Mouse (Mus musculus) limb, embryonic 13.5 days (tissue): Measurements from ENCODE around the gene Gm19345. TPM values are rescaled to one million over a fixed set of nuclear protein-coding genes. Genes with fewer than 3 reads are reported as not detected.

Experiments used
- ATAC-seq: fragments of 200-750 bp; cut with Nextera tagmentation; 2 replicates; pipeline ENCODE4 v1.8.0; 2017; ENCODE audit warnings: low read depth, moderate number of reproducible peaks, moderate TSS enrichment; ENCODE audit not compliant: low FRiP score
- H3K27ac ChIP-seq: fragments of 300-500 bp; sonication (generic); 2 replicates; pipeline ENCODE4 v1.5.1; 2015; ENCODE audit warnings: inconsistent platforms, mild to moderate bottlenecking, moderate library complexity
- H3K27me3 ChIP-seq: fragments of 300-500 bp; sonication (generic); 2 replicates; pipeline ENCODE4 v1.6.1; 2015; ENCODE audit warnings: mild to moderate bottlenecking, inconsistent platforms
- H3K36me3 ChIP-seq: fragments of 300-500 bp; sonication (generic); 2 replicates; pipeline ENCODE4 v1.6.1; 2015; ENCODE audit warnings: inconsistent platforms, mild to moderate bottlenecking, moderate library complexity
- H3K4me1 ChIP-seq: fragments of 300-500 bp; sonication (generic); 2 replicates; pipeline ENCODE4 v1.6.1; 2015; ENCODE audit warnings: inconsistent platforms
- H3K4me2 ChIP-seq: fragments of 300-500 bp; sonication (generic); replicated peaks from 2 replicates; pipeline ENCODE4 v1.6.1; 2015; ENCODE audit warnings: inconsistent platforms, mild to moderate bottlenecking, moderate library complexity
- H3K4me3 ChIP-seq: fragments of 300-500 bp; sonication (generic); 2 replicates; pipeline ENCODE4 v1.5.1; 2015; ENCODE audit warnings: moderate library complexity, mild to moderate bottlenecking, inconsistent platforms
- H3K9ac ChIP-seq: fragments of 300-500 bp; sonication (generic); 2 replicates; pipeline ENCODE4 v1.6.1; 2015; ENCODE audit warnings: mild to moderate bottlenecking, inconsistent platforms
- H3K9me3 ChIP-seq: fragments of 300-500 bp; sonication (generic); 2 replicates; pipeline ENCODE4 v1.6.1; 2016; ENCODE audit warnings: inconsistent platforms
- WGBS: fragments of 180-500 bp; shearing (Covaris S2); methylation state at CpG from one replicate; pipeline ENCODE4 v1.1.7; 2015; 5-methylcytosine and 5-hydroxymethylcytosine counted together
- polyA plus RNA-seq: library from polyadenylated mRNA; unstranded; fragments of >200 nt; fragmentation: Nextera tagmentation; extraction: Ambion mirVana; gene quantifications from 2 replicates; pipeline ENCODE4 v1.2.1, GENCODE M21; 2015

The Gm19345 gene
- polyA plus RNA-seq, 1 experiment from 2014 or later = not detected

DNA sequence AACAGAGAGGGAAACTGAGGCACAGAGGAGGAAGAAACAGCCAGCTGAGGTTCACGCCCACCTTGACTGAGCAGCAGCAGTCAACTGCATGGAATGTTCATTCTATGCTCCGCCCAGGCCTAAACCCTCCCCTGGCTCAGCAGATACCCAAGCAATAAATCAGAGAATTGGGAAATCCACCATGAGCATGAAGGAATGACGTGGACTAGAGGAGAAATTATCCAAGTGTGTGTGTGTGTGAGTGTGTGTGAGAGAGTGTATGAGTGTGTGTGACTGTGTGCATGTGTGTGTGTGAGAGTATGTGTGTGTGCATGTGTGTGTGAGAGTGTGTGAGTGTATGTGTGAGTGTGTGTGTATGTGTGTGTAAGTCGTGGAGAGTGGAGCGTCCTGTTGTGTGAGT, 33.4 kb upstream of the Gm19345 start:
- H3K4me2 ChIP-seq = no peak overlapping the region
- peaks cover 6% of the 10 kb centered on the region; the same call in 1 of the 2 replicates for H3K9me3 ChIP-seq
- WGBS = 70% methylated on average over 5 of the region's 5 CpGs
- peaks cover 35% of the 10 kb centered on the region for H3K4me1 ChIP-seq
- H3K9ac ChIP-seq = no peak overlapping the region
- H3K27ac ChIP-seq = no peak overlapping the region
- ATAC-seq = no peak
- H3K27me3 ChIP-seq = peaks cover 58% of the 10 kb centered on the region
- H3K4me3 ChIP-seq = no peak overlapping the region
- no peaks in the 10 kb centered on the region for H3K36me3 ChIP-seq

DNA sequence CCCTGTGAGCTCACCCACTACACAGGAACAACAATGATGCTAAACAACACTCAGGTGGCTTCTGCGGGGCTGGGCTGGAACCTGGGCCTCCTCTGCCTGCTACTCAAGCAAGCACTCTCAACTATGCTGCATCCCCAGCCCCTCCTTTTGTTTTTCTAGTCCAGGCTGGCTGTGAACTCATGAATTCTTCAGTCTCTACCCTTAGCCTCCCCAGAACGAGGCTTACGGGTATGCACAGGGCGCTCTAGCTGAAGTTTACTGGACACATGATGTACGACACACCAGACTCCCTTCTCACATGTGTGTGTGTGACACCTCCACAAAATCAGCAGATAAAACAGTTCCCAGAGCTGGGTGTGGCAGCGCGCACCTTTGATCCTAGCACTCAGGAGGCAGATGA, 32.9 kb upstream of the Gm19345 start:
- WGBS = 87% methylated on average over 7 of the region's 7 CpGs
- ATAC-seq = no peak

DNA sequence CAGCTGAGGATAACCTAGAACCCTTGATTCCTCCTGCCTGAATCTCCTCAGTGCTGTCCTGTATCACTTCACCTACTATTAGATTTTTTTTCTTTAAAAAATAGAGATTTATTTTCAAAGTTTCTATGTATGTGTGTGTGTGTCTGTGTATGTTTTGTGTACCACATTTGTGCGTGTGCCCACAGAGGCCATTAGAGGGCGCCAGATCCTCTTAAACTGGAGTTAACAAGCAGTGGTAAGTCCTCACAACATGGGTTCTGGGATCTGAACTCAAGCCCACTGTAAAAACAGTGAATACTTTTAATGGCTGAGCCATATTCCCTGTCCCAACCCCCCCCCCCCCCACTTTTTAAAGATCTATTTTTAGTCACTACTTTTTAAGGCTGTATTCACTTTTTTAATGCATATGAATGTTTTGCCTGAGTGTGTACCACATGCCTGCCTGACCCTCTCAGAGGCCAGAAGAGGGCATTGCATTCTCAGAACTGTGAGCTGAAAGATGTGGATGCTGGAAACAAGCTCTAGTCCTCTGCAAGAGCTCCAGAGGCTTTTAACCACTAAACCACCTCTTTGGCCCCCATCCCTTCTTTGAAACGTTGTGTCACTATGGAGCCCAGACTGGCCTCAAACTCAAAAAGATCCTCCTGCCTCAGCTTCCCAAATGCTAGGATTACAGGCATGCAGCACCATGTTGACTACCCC, 31.3 kb upstream of the Gm19345 start:
- Histone ChIP-seq H3K4me3 (no peak overlapping the region), H3K4me1 (peaks cover 47% of the 10 kb centered on the region), H3K27me3 (peaks cover 65% of the 10 kb centered on the region), H3K9ac (no peak overlapping the region), H3K4me2 (no peak overlapping the region), H3K27ac (no peak overlapping the region), H3K36me3 (no peaks in the 10 kb centered on the region), H3K9me3 (peaks cover 6% of the 10 kb centered on the region; the same call in 1 of the 2 replicates)
- no peak for ATAC-seq
- WGBS = 74% methylated on average over 3 of the region's 3 CpGs

More for the DNA sequence above, 32.9 kb upstream of the Gm19345 start:
- H3K27me3 ChIP-seq = peaks cover 58% of the 10 kb centered on the region
- no peak overlapping the region for H3K9ac ChIP-seq
- H3K4me1 ChIP-seq = peaks cover 40% of the 10 kb centered on the region
- no peak overlapping the region for H3K27ac ChIP-seq
- peaks cover 6% of the 10 kb centered on the region; the same call in 1 of the 2 replicates for H3K9me3 ChIP-seq
- no peak overlapping the region for H3K4me2 ChIP-seq
- no peak overlapping the region for H3K4me3 ChIP-seq
- H3K36me3 ChIP-seq = no peaks in the 10 kb centered on the region

DNA sequence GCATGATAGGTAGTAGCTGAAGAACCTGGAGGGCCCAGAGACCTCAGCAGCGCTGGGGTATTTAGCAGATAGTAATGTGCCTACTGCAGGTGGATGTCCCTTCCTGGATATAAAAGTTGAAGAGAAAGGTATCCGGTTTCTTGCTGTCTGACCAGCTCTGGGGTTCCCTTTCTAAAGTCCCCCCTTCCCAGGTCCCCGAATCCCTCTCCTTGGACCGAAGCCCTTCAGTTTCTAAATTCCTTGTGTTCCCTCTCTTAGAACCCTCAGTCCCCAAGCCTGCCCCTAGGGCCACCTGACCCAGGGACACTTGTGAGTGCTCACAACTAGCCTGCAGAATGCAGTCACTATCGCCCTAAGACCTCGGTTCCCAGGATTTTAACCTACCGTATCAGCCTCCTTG, 30.2 kb upstream of the Gm19345 start:
- H3K4me1 ChIP-seq = peaks cover 38% of the 10 kb centered on the region
- no peak overlapping the region for H3K27ac ChIP-seq
- ATAC-seq = no peak
- no peaks in the 10 kb centered on the region for H3K36me3 ChIP-seq
- H3K27me3 ChIP-seq = peaks cover 65% of the 10 kb centered on the region
- peaks cover 6% of the 10 kb centered on the region; the same call in 1 of the 2 replicates for H3K9me3 ChIP-seq
- H3K4me3 ChIP-seq = peak overlapping the region; percentile 45; the same call in 1 of the 2 replicates
- no peak overlapping the region for H3K9ac ChIP-seq
- WGBS = 50% methylated on average over 7 of the region's 7 CpGs
- peak overlapping the region; percentile 69 for H3K4me2 ChIP-seq

DNA sequence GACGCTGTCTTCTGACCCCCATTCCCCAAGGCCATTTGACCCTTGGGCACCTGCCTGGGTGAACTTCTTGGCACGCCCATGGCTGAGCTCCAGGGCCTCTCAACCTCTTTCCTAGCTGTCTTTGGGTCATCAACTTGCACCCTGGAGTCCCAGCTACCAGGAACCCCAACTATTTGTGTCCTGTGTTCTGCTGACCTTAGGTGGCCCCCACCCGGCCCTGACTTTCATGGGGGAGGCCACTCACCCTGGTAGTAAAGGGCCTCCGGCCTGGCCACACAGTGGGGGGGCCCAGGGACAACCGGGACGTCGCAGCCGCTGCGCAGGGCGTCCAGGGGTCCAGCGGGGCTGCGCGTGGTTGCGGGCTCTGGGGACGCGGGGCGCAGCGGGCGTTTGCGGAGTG, 29.6 kb upstream of the Gm19345 start:
- H3K4me1 ChIP-seq = peaks cover 37% of the 10 kb centered on the region
- H3K27me3 ChIP-seq = peaks cover 60% of the 10 kb centered on the region
- peaks cover 6% of the 10 kb centered on the region; the same call in 1 of the 2 replicates for H3K9me3 ChIP-seq
- no peak overlapping the region for H3K27ac ChIP-seq
- H3K36me3 ChIP-seq = no peaks in the 10 kb centered on the region
- H3K9ac ChIP-seq = peak overlapping the region; percentile 65
- H3K4me2 ChIP-seq = peak overlapping the region; percentile 69
- no peak for ATAC-seq
- WGBS = 6% methylated on average over 20 of the region's 20 CpGs
- H3K4me3 ChIP-seq = peak overlapping the region; percentile 45

DNA sequence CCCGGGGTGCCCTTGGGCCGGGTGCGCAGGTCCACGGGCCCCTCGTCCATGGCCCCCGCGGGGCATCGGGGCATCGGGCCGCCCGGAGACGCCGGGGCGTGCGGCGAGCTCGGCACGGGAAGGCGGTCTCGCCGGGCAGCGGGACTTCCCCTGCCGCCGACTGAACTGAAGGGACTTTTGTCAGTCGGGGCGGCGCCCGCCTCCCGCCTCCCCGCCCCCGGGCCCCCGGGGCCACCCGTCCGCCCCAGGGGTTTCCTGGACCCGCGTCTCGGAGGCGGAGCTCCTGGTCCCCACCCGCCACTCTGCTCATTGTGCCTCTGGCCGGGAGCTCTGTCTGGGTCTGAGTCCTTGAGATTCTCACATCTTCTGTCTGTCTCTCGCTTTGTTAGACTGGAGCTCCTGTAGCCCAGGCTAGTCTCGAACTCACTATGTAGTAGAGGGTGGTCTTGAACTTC, 29.2 kb upstream of the Gm19345 start, which contains the start of gene Bcl3:
Gene Bcl3 (minus strand): TSS at position 167 of the 455 bp plus-strand sequence.
- WGBS = 2% methylated on average over 39 of the region's 42 CpGs
- Histone ChIP-seq H3K9me3 (peaks cover 6% of the 10 kb centered on the region; the same call in 1 of the 2 replicates), H3K4me2 (peak within 1 kb of the TSS; percentile 69), H3K36me3 (no peaks in the 10 kb centered on the region), H3K4me3 (peak within 1 kb of the TSS; percentile 45), H3K27ac (peak within 1 kb of the TSS; percentile 69), H3K27me3 (peaks cover 57% of the 10 kb centered on the region), H3K9ac (peak within 1 kb of the TSS; percentile 65), H3K4me1 (peaks cover 32% of the 10 kb centered on the region)
- no peak for ATAC-seq

DNA sequence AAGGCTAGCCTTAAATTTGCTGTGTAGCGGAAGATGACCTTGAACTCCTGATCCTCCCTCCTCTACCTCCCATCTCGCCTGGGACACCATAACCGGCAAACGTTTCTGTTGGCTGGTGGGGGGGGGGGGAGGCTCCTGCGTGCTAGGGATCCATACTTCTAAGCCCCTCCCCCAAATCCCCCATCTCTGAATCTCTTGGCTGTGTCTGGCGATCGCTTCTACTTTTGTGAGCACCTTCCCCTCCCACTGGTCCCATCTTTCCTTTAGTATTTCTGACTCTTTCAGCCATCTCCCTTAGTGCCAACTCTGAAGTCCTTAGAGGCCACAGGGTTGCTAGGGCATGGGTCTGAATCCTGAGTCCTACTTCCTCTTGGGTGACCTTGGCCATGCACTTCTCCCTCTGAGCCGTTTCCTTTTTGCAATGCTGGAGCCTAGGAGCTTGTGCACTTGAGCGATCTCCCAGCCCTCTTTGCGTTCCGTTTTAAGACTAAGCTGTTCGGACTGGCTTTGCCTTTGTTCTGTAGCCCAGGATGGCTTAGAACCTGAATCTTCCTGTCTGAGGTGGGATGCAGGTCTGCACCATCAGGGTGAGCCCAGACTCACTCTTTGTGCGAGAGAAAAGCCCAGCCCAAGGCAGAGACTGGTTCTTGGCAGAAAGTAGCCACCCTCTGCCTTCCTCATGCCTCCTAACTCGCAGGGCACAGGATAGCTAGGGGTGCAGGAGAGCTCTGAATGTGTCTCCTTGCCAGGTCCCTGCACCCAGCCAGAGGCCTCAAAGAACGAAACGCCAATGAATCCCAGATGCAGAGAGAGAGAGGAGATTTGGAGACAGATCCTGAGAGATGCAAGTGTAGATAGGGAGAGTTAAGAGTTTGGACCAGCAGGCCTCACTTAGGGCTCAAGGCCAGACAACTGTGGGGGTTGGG, 28.3 kb upstream of the Gm19345 start:
- H3K4me3 ChIP-seq = peak overlapping the region; percentile 8; the same call in 1 of the 2 replicates
- peaks cover 56% of the 10 kb centered on the region for H3K27me3 ChIP-seq
- no peak; the same call in 1 of the 2 replicates for ATAC-seq
- H3K9ac ChIP-seq = no peak overlapping the region
- no peaks in the 10 kb centered on the region for H3K36me3 ChIP-seq
- H3K4me1 ChIP-seq = peaks cover 28% of the 10 kb centered on the region
- H3K4me2 ChIP-seq = peak overlapping the region; percentile 43
- peak overlapping the region; percentile 69 for H3K27ac ChIP-seq
- peaks cover 6% of the 10 kb centered on the region; the same call in 1 of the 2 replicates for H3K9me3 ChIP-seq
- 24% methylated on average over 16 of the region's 16 CpGs for WGBS

DNA sequence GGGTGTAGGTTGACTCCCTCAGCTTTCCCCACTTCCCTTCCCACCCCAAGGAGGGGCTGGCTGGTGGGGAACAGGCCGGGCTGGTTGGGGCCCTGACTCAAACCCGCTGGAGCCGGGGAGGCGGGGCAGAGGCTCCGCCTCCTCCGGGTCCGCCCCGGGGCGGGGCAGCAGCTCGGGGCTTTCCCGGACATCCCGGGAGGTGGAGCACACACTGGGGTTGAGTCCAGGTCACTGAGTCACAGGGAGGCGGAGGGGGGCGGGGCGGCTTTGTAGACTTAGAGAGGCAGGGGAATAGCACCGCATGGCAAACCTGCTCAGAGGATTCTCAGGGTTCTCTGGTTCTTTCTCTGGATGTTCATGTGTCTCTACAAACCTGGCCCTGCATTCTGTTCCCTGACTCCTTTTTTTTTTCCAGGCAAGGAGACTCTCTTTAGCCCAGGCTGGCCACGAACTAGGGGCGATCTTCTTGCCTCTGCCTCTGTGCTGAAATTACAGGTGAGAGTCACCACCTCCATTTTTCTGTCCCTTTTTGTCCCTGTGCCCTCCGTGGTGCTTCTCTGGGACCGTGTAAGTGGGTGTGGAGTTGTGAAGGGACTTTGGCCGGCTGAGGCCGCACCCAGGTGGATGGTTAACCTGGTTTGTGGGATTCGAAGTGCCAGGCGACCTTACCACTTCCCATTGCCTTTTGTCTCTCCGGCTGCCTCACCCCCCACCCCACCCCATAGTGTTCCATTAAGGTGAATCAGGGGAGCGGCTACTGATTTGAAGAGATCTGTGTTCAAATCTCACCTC, 27.4 kb upstream of the Gm19345 start:
- Histone ChIP-seq H3K4me2 (peak overlapping the region; percentile 43), H3K9ac (no peak overlapping the region), H3K27me3 (peaks cover 53% of the 10 kb centered on the region), H3K4me3 (peak overlapping the region; percentile 8; the same call in 1 of the 2 replicates), H3K27ac (peak overlapping the region; percentile 69), H3K4me1 (peaks cover 28% of the 10 kb centered on the region), H3K36me3 (no peaks in the 10 kb centered on the region), H3K9me3 (peaks cover 6% of the 10 kb centered on the region; the same call in 1 of the 2 replicates)
- WGBS = 23% methylated on average over 26 of the region's 26 CpGs
- ATAC-seq = peak; percentile 86

DNA sequence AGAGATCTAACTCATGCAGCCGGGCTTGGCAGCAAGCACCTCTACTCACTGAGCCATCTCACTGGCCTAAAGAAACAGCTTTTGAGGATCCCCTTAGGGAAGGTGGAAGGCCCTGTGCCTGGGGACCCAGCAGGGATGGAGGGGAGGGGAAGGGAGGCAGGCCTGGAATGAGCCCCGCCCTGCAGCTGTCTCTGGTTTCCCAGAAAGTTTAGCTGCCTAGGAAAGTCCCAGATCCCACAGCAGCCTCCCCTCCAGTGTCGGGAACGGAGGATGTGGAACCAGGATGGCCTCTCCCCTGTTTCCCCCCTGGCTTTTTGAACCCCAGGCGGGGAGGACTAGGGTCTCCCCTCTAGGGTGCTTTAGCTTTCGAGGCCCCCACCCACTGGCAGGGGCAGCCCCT, 25.0 kb upstream of the Gm19345 start:
- WGBS = 28% methylated on average over 6 of the region's 6 CpGs
- Histone ChIP-seq H3K9ac (no peak overlapping the region), H3K27ac (no peak overlapping the region), H3K27me3 (peaks cover 35% of the 10 kb centered on the region), H3K4me1 (peaks cover 33% of the 10 kb centered on the region), H3K36me3 (no peaks in the 10 kb centered on the region), H3K4me3 (no peak overlapping the region), H3K9me3 (no peaks in the 10 kb centered on the region), H3K4me2 (no peak overlapping the region)
- no peak for ATAC-seq

DNA sequence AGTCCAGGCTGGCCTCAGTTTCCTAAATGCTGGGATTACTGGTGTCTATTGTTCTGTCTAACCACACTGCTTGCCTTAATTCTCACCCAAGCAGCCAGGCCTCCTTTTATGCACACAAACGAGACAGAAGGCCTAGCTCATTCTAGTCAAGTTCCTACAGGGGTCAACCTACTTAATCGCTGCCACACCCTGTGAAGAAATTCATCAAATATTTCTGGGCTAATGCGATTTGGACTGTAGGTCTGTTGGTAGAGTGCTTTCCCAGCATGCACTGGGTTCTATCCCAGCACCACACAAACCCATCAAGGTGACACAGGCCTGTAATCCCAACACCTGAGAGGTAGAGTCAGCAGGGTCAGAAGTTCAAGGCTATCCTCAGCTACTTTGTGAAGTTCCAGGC, 22.1 kb upstream of the Gm19345 start:
- no peak overlapping the region for H3K4me2 ChIP-seq
- H3K4me3 ChIP-seq = no peak overlapping the region
- H3K36me3 ChIP-seq = no peaks in the 10 kb centered on the region
- no peak for ATAC-seq
- peaks cover 12% of the 10 kb centered on the region for H3K27me3 ChIP-seq
- no peak overlapping the region for H3K9ac ChIP-seq
- peaks cover 12% of the 10 kb centered on the region for H3K4me1 ChIP-seq
- H3K27ac ChIP-seq = no peak overlapping the region
- WGBS = 81% methylated on average over 3 of the region's 3 CpGs
- H3K9me3 ChIP-seq = no peaks in the 10 kb centered on the region

DNA sequence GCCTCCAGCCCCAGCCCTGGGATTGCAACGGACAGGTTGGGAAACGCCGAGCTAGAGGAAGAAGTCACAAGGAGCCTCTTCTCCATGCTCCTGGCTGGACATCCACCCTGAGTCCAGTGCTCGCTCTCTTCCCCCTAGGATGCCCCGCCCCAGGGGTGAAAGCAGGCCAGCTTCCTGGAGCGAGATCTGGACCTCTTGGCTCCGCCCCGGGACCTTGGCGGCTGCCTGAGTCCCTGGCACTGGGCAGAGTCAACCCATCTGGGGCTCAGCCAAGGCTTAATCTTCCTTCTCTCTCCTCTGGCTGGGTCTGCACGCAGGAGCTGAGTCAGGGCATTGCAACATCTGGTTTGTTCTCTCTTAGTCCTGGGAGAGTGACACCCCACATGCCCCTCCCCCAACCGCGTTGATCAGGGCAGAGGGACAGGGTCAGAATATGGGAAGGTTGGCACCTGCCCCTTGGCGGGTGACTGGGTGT, 21.1 kb upstream of the Gm19345 start:
- H3K9ac ChIP-seq = no peak overlapping the region
- no peak overlapping the region for H3K27ac ChIP-seq
- no peaks in the 10 kb centered on the region for H3K9me3 ChIP-seq
- ATAC-seq = peak; percentile 41; the same call in 1 of the 2 replicates
- H3K4me1 ChIP-seq = peaks cover 11% of the 10 kb centered on the region
- peaks cover 10% of the 10 kb centered on the region; the same call in 1 of the 2 replicates for H3K27me3 ChIP-seq
- WGBS = 29% methylated on average over 13 of the region's 13 CpGs
- no peaks in the 10 kb centered on the region for H3K36me3 ChIP-seq
- H3K4me2 ChIP-seq = no peak overlapping the region
- no peak overlapping the region for H3K4me3 ChIP-seq
